Mouse (Mus musculus) brain, embryonic 18.5 days (tissue): ENCODE measurements at regions not wholly inside any gene's neighbourhood (a gene's known extent, or its start where the extent isn't known, plus 50 kb on each side); places are given as distances from the start of the nearest gene placed in this dataset.

Source experiments
- DNase-seq: peaks from one replicate; pipeline ENCODE4 v3.0.0-alpha.2; 2012; ENCODE audit warnings: low read depth, low spot score

DNA sequence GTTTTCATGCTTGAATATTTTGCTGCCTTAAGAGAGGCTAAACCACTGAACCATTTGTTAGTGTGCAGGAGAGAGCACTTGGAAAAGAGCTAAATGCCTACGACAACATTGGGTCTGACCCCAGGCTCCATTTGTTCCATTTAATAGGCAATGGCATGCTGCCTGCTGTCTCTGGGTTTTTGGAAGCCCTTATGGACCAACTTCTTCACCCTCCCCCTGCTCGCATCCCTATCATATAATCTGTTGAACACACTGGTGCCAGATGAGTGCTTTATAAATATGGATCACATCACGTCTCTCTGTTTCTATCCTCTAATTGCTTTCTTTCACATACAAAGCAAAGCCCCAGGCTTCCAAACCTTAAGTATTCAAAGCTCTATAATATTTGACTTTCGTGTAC, 179.1 kb upstream of the Lrrn1 start:
- DNase-seq = peak; percentile 26

DNA sequence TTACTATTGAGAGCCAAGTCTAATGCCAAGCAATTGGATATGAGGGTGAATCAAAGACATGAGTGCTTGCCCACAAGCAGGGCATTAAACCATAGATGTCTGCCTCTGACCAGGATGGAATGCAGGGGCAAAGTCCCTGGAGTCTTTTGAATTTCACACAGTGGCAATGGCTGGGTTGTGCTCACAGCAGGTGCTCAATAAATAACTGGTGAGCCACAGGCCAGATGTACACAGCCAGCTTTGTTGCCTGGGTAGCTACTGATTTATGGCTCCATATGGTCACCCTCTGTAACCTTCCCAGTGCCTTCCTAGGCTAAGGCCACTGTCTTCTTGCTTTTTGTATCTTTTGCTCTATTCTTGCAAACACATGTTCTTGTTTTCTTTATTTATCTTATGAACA, 154.3 kb upstream of the Lrrn1 start:
- no peak for DNase-seq

DNA sequence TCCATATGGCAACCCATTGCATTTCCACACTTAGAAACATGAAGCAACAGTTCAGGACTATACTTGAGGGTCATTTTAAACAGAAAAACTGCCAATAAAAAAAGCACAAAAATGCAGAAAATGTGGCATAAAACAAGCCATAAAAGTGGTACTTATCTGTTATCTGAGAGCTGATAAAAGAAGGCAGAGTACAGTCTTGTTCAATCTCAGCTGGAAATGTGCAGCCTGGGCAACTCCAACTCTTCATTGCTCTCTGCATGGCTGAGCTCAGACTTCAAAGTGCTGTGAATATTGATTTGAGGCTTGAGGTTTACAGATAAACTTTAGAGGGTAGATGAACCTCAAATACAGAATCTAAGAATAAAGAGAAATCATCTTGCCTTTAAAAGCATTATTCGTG, 151.1 kb upstream of the Lrrn1 start:
- no peak for DNase-seq

DNA sequence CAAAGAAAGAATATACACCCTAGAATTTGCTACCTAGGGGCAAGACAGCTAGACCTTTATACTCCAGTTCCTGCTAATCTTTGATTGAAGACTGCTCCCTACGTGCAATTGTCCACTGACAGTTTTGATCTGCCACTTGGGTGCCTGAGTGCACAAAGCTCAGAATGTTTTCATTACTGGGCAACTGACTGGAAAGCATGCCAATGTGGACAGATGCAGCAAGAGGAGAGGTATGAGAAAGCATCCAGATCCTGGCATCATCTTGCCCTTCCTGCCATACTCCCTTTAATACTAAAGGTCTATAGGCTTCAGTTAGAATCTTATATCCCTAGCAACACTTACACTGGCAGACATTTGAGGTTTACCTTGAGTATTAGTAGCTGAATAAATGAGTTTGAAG, 148.9 kb upstream of the Lrrn1 start:
- no peak for DNase-seq

DNA sequence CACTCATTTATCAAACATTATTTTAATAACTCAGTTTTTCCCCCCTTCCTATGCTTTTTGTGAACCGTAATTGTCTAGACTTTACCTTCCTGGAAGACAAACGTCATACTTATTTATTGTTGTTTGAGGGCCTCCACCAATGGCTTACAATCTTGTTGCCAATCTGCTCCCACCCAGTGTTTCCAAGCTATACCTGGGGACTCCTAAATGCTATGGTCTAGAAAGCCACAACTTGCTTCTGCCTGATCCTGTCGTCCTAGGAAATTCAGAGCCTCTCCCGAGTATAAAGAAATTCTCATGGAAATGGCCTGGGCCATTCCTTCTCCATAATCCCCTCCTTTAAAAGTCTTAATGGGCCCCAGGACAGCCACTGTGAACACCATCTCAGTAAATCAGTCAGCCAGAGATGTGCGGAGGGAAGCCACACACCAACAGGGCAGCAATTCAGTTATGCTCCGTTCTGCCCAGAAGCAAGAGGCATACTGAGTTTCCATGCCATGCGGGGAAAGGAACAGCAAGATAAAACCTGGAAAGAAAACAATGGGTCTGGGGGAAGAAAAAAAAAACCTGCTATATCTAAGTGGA, 143.4 kb upstream of the Lrrn1 start:
- DNase-seq = no peak

DNA sequence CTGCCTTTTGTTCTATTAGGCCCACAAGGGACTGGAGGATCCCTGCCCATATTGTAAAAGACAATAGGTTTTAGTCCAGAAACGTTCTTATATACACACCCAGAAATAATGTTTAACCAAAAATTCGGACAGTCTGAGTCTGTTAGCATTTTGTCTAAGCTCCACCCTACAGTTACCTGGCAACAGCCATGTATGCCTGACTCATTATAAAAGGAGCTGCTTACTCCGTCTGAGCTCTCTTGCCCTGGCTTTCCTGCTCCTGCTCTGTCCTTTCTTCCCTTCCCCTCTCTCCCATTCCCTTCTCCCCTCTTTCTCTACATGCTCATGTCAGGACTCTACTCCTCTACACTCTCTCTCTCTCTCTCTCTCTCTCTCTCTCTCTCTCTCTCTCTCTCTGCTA, 139.7 kb upstream of the Lrrn1 start:
- no peak for DNase-seq

DNA sequence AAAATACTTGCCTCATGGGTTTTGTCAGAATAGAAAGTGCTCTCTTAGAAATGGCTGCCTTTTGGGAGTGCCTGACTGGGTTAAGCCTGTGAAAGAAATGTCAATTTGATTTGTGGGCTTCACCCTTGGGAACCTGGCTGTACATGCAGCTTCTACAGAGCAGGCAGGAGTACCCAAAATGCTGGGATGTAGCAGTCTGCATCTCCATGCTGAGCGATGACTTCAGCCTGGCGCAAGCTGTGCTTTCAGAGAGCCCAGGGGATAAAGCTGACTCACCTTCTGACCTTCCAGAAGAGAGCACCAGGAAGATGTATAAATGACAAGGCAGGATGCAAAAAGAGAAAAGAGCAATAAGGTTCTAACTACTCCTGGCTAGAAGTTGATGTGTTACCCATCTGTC, 135.0 kb upstream of the Lrrn1 start:
- DNase-seq = no peak

DNA sequence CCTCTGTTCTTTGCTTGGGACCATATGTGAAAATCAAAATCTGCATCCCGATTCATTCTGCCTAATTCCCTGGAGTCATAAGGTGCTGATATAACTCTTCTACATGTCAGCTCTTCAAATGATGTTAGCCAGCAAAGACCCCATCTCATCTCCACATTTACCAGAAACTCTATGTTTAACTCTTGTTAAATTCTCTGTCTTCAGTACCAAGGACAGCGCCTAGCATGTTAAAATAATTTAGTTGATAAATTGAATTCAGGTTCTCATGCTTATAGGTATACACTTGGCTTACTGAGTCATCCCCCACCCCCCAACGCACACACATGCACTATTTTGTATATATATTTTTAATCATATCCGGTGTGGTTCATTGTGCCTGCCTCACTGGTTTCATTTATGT, 113.8 kb upstream of the Lrrn1 start:
- DNase-seq = no peak

DNA sequence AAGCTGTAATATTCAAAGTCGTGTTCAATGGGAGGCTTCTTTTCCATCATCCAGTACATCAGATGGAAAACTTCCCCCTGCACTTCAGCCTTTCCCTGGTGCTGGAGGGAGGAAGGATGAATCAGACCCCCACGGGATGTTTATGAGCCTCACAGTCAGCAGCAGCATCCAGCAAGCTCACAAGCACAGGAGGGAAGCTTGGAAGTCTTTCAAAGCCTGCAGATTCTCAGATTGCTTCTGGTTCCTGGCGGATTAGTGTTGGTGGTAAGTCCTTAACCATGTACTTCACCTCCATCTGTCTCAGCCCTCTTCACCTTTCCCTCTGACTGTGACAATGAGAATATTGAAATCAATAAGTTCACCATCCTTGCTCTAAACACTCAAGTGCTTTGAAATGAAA, 107.5 kb upstream of the Lrrn1 start:
- DNase-seq = no peak

DNA sequence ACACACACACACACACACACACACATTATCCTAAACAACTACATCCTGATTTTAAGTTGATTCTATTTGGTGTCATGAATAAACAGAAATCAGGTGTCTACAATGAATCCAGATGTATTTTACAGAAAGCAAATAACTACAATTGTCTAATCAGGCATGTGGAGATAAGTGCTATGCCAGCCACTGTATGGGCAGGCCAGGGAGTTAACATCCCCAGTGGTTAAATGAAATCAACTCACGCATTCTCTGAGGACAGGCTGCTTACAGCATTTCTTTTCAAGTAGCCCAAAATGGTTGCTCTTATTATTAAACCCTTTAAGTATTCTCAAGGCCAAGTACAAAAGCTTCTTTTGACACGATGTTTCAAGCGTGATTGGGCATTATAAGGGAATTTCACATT, 103.0 kb upstream of the Lrrn1 start:
- DNase-seq = no peak

DNA sequence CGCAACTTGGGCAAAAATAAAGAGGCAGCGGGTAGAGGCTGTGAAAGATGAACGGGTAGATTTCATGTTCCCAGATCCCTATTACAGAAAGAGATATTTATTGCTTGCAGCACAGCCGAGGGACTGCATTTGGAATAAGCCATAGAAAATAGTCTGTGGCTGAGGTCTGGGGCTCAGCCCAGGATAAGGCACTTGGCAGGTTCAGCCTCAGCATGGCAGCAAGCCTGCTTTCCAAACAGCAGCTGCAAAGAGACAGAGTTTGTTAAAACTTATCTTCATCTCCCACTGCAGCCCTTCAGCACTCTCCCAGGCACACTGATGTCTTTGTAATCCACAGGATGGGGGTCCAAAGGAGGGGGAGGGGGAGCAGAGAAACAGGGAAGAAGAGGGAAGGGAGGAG, 98.5 kb upstream of the Lrrn1 start:
- peak; percentile 26 for DNase-seq

DNA sequence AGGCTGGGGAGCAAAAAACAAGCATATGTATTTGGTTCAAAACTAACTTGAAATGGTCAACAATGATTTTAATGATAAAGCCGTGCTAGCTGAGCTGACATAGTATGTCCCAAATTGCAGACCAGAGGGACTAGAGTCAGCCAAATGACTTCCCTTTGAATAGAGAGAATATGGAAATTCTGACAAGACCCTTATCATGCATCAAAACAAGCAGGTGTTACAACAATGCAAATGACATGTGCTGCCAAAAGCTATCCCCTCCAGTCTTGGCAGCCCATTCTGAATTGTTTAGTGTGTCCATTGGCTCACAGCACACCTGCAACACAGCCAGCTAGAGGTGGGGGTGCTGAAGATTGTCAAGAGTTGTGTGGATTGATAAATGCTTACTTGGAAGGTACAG, 87.5 kb upstream of the Lrrn1 start:
- DNase-seq = no peak

DNA sequence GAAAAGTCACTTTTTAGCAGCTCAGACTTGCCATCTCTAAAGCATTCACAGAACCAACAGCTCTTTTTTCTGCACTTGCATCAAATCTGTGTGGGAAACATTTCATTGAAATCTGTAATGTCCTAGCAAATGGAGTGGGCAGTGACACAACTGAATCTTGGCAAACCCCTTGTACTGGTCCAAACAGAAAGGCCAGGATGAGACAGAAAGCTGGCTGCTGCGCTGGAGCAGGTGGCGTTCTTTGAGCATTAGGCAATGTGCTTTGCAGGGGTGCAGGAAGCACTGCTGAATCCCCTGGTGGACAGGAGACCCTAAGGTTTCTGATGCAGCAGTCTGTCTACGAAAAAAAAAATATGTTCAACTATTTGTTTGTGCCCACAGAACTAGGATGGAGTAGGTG, 85.2 kb upstream of the Lrrn1 start:
- no peak for DNase-seq

DNA sequence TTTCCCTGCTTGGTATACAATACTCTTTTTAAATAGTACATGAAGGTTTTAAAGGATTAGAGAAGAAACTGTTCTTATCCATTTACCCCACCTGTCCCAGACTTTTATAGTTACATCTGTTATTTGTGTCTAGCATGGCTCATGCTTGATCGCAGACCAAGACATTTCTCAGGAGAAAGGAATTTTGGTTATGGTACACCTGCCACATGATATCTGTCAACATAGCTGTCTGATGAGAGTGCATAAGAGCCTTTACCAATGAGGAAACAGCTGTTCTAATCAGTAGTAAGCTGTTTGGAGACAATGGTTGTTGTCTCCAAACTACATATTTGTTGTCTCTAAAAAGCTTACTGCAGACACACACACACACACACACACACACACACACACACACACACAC, 70.3 kb upstream of the Lrrn1 start:
- DNase-seq = no peak

DNA sequence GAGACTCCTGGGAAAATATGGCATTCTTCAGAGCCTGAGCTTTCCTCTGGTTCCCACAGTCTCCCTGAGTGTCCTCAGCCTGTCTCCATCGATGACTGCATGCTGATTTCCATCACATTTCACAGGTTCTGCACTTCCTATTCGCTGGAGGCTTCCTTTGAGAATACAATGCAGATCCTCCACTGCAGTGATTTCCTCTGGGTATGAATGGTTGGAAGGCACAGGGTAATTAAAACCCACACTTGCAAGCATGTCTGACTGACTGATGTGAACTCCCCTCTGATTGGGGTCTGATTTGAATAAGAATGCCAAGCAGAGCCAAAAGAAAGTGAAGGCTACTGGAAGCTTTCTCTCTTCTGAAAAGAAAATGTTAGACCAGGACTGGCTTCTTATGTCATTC, 67.1 kb upstream of the Lrrn1 start:
- DNase-seq = no peak

DNA sequence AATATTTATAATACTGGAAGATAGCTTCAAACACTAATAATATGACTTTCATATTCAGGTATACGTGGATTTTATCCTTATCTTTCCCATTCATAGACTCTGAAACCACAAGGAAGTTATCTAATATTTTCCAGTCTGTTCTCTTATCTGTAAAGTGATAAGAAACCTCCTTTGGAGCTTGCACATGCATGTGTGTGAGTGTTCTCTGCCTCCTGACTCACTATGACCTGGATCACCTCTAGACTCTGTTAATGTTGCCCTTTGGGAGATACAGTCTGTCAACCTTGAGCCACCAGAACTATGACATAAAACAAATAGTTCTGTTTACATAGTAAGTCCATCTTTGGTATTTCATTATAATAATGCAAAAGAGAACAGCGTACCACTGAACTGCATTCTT, 56.2 kb upstream of the Lrrn1 start:
- DNase-seq = no peak

DNA sequence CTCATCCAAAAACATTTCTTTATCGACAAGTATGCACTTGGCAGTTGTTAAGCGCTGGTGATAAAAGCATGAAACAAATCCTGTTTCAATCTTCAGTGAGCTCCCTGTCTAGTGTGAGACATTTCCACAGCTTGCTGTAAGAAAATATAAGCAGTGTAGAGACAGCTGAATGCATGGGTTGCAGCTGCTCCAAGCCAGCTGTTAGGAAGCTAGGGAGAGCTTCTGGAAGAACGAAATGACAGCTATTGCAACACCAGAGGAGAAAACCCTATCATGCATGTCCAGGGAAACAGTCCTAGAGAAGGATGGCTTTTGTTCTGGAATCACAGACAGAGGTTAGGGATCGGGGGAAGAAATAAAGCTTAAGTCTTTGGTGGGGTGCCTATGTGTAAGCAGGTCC, 55.4 kb upstream of the Lrrn1 start:
- no peak for DNase-seq
